Comparison of ENCODE assay signal across 11 mouse cellular contexts in genomic region chr16:33605647-33606596, GRCm38 (mm10).
A peak's percentile ranks its signal among the peaks of the same experiment; 100 is the strongest.
DNase-seq lines count a peak whose midpoint lies in the region; ATAC-seq lines count a peak whose summit lies in the region.
"Had no signal": no experiment of that assay in that cellular context is flagged by ENCODE, and none has a peak within 500 bp of the region (broad histone marks: within the 10 kb centered on the region; RNA-seq: fewer than 3 reads in every experiment).

No protein-coding gene starts in this region.

- no peak overlapping the region for H3K4me2 ChIP-seq in kidney, embryonic 15.5 days
- no peak overlapping the region for H3K4me2 ChIP-seq in kidney, embryonic 14.5 days (replicated peaks; ENCODE audit: low read depth, low read length)
- H3K4me2 ChIP-seq: embryonic facial prominence, embryonic 13.5 days; liver, embryonic 15.5 days had no signal

- H3K27me3 ChIP-seq in kidney, embryonic 15.5 days: no peaks in the 10 kb centered on the region
- no peaks in the 10 kb centered on the region for H3K27me3 ChIP-seq in forebrain, embryonic 10.5 days (ENCODE audit: poor library complexity, severe bottlenecking)
- no peaks in the 10 kb centered on the region for H3K27me3 ChIP-seq in midbrain, embryonic 10.5 days (ENCODE audit: low read depth, poor library complexity, severe bottlenecking)
- no peaks in the 10 kb centered on the region for H3K27me3 ChIP-seq in kidney, embryonic 14.5 days (ENCODE audit: control insufficient read depth, insufficient read depth, low read length)
- H3K27me3 ChIP-seq: embryonic facial prominence, embryonic 13.5 days; liver, embryonic 15.5 days had no signal

- H3K9ac ChIP-seq in kidney, embryonic 15.5 days: no peak overlapping the region
- no peak overlapping the region for H3K9ac ChIP-seq in kidney, embryonic 14.5 days (ENCODE audit: low read depth, low read length)
- H3K9ac ChIP-seq: embryonic facial prominence, embryonic 13.5 days; liver, embryonic 15.5 days had no signal

- no peaks in the 10 kb centered on the region for H3K9me3 ChIP-seq in kidney, embryonic 15.5 days (replicated peaks)
- H3K9me3 ChIP-seq in forebrain, embryonic 10.5 days: peaks cover 12% of the 10 kb centered on the region
- peaks cover 8% of the 10 kb centered on the region; the same call in 1 of the 2 replicates for H3K9me3 ChIP-seq in midbrain, embryonic 10.5 days (replicated peaks)
- H3K9me3 ChIP-seq in kidney, embryonic 14.5 days (ENCODE audit: control insufficient read depth, low read length): no peaks in the 10 kb centered on the region
- H3K9me3 ChIP-seq: embryonic facial prominence, embryonic 13.5 days; G1E; liver, embryonic 15.5 days had no signal

- H3K36me3 ChIP-seq in kidney, embryonic 15.5 days: no peaks in the 10 kb centered on the region
- 0 out of 2 replicates have a peak, but pooled peaks cover 7% of the 10 kb centered on the region for H3K36me3 ChIP-seq in forebrain, embryonic 10.5 days (replicated peaks)
- H3K36me3 ChIP-seq in midbrain, embryonic 10.5 days: peaks cover 5% of the 10 kb centered on the region; the same call in 1 of the 2 replicates
- no peaks in the 10 kb centered on the region for H3K36me3 ChIP-seq in kidney, embryonic 14.5 days (ENCODE audit: control insufficient read depth, insufficient read depth, low read length)
- H3K36me3 ChIP-seq: embryonic facial prominence, embryonic 13.5 days; G1E; liver, embryonic 15.5 days had no signal

- WGBS in kidney, embryonic 15.5 days: 56% methylated on average over 9 of the region's 9 CpGs
- 12% methylated on average over 9 of the region's 9 CpGs for WGBS in forebrain, embryonic 10.5 days
- 11% methylated on average over 9 of the region's 9 CpGs for WGBS in midbrain, embryonic 10.5 days
- 51% methylated on average over 9 of the region's 9 CpGs for WGBS in kidney, embryonic 14.5 days

- H3K4me1 ChIP-seq in kidney, embryonic 15.5 days: 0 out of 2 replicates have a peak, but pooled peaks cover 8% of the 10 kb centered on the region
- H3K4me1 ChIP-seq in forebrain, embryonic 10.5 days: peaks cover 54% of the 10 kb centered on the region
- H3K4me1 ChIP-seq in midbrain, embryonic 10.5 days: peaks cover 50% of the 10 kb centered on the region
- no peaks in the 10 kb centered on the region for H3K4me1 ChIP-seq in kidney, embryonic 14.5 days (ENCODE audit: control insufficient read depth, insufficient read depth, low read length)
- H3K4me1 ChIP-seq: liver, embryonic 15.5 days had no signal

- 0 out of 2 replicates have a peak overlapping the region, but pooled peaks have one; percentile 0 for H3K27ac ChIP-seq in kidney, embryonic 15.5 days
- peak overlapping the region; percentile 90 for H3K27ac ChIP-seq in forebrain, embryonic 10.5 days
- H3K27ac ChIP-seq in midbrain, embryonic 10.5 days (replicated peaks): peak overlapping the region; percentile 91
- H3K27ac ChIP-seq in kidney, embryonic 14.5 days (ENCODE audit: low read depth, low read length): no peak overlapping the region
- H3K27ac ChIP-seq: embryonic facial prominence, embryonic 13.5 days; liver, embryonic 15.5 days had no signal

- ATAC-seq in kidney, embryonic 15.5 days (replicated peaks; ENCODE audit: low FRiP score): peak; percentile 47
- ATAC-seq in kidney, embryonic 14.5 days (ENCODE audit: low FRiP score, low TSS enrichment): no peak
- ATAC-seq in granulocyte monocyte progenitor cell, adult 5-6 weeks (replicated peaks; ENCODE audit: poor library complexity, severe bottlenecking): no peak

- no peak for DNase-seq in kidney, adult 8-10 months
- DNase-seq in forebrain, embryonic 10.5 days (ENCODE audit: extremely low spot score, low spot score): peak; percentile 87
- DNase-seq in midbrain, embryonic 10.5 days (ENCODE audit: low spot score): peak; percentile 87
- peak; percentile 11 for DNase-seq in yolk sac, embryonic 10.5 days (ENCODE audit: low spot score)
- DNase-seq: thymus, postnatal 36 days had no signal

- H3K4me3 ChIP-seq in kidney, embryonic 15.5 days (replicated peaks): no peak overlapping the region
- peak overlapping the region; percentile 9; the same call in 1 of the 2 replicates for H3K4me3 ChIP-seq in forebrain, embryonic 10.5 days
- H3K4me3 ChIP-seq in midbrain, embryonic 10.5 days: 0 out of 2 replicates have a peak overlapping the region, but pooled peaks have one; percentile 12
- no peak overlapping the region for H3K4me3 ChIP-seq in kidney, embryonic 14.5 days (ENCODE audit: low read length)
- H3K4me3 ChIP-seq: embryonic facial prominence, embryonic 13.5 days; liver, embryonic 15.5 days had no signal

Comparison
In these comparisons a context has a peak if more than half of its experiments do, and no peak if none do; other contexts are left out.
1. H3K4me3 ChIP-seq: peak in forebrain, embryonic 10.5 days (single experiment) and midbrain, embryonic 10.5 days (single experiment); none in kidney, embryonic 15.5 days (single experiment) and kidney, embryonic 14.5 days (single experiment).
2. DNase-seq: peak in forebrain, embryonic 10.5 days (single experiment), midbrain, embryonic 10.5 days (single experiment) and yolk sac, embryonic 10.5 days (single experiment); none in kidney, adult 8-10 months (0 of 2).